Mouse (Mus musculus) gastrocnemius, postnatal 10 days (tissue): Measurements from ENCODE around the gene Zfp740. TPM values are rescaled to one million over a fixed set of nuclear protein-coding genes. Genes with fewer than 3 reads are reported as not detected.
A peak's percentile ranks its signal among the peaks of the same experiment; 100 is the strongest.

Experiments used
- DNase-seq: peaks from one replicate; pipeline ENCODE4 v3.0.0; 2021; ENCODE audit warnings: mixed read lengths
- total RNA-seq, 2 experiments: library from RNA; stranded (reverse); gene quantifications; 2 replicates each; pipeline ENCODE4 v1.2.3; 2021

The Zfp740 gene
- total RNA-seq, 2 experiments from 2014 or later, result 42.8 to 52.6 TPM

DNA sequence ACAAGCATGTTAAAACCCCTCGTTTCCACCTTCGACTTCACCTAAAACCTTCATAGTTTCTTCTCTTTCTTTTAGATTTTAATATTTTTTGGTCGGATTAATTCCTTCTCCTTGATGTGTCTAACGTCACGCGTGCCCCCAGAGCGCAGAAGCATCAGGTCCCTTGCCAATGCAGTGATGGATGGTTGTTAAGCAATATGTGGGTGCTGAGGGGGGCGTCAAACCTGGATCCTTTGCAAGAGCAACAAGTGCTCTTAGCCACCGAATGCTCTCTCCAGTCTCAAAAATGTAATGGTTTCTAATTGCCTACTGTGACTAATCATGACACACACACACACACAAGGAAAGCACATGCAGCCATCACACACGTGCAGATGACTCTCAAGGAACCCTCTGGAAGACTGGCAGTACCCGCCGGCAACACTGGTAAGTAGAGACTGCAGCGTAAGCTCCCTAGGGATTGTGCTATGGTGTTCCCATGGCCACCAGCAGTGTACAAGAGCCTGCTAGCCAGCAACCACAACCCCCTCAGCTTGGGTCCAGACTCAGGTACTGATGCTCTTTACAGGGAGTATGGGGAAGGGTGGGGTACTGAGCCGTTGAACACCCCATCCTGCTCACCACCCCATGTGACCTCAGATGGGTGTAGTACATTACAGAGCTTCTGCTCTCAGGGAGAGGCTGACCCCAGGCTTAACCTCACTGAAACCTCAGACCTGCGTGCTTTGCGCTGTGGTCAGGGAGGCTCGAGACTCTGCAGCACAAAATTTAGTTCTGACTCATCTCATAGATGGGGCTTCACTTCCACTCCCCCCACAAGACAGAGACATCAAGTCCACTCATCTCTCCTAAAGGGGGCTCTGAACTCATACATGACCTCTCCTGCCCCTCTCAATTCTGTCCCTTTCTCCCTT is 27.6 kb downstream of the Zfp740 start:
- DNase-seq, result no peak

DNA sequence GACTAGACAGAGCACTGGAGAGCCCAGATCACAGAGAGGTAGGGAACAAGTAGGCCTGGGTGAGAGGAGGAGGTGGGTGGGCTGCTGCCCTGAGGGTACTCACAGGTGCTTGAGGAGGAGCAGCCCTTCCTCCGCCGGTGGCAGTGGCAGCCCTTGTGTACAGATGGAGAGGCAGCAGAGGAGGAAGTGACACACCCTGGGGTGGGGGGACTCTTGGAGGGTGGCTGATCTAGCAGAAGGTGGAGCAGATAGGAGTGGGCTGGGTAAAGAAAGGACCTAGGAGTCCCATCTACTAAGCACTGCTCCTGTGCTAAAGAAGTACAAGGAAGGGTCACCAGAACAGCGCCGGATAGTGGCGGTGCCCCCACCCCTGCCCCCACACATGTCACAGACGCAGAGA is 28.7 kb downstream of the Zfp740 start, which contains the start of gene Itgb7:
Gene Itgb7 (minus strand): TSS at position 197 of the 400 bp plus-strand sequence.
- no peak for DNase-seq

DNA sequence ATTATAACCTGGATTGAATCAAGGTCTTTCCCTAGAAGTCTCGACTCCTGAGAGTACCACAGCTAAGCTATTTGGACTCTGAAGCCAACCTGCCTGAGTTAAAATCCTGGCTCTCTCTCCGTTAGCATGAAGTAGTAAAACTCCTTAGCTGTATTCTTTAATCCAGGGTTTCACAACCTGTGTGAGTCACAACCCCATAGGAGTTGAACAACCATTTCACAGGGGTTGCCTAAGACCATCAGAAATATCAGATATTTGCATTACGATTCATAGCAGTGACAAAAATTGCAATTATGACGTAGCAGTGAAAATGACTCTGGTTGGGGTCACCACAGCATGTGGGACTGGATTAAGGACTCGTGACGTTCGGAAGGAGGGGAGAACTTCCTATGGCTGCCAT is 29.7 kb downstream of the Zfp740 start:
- DNase-seq, result no peak

DNA sequence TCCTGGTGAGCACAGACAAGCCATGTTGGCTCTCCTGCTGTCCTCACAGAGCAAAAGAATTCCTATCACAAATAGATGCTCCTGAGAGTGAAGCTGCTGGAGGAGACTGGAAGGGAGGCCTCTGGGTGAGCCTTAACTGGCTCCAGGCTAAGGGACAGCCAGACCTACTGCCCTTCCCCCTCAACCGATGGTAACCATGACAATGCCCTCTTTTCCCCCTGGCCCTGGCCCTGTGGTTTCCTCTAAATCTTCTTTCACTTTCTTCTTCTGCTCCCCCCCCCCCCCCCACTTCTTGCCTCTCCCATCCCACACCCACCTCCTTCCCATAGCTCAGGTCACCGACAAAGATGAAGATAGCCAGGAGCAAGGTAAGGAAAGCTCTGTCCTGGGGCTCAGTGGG is 30.8 kb downstream of the Zfp740 start:
- no peak for DNase-seq

DNA sequence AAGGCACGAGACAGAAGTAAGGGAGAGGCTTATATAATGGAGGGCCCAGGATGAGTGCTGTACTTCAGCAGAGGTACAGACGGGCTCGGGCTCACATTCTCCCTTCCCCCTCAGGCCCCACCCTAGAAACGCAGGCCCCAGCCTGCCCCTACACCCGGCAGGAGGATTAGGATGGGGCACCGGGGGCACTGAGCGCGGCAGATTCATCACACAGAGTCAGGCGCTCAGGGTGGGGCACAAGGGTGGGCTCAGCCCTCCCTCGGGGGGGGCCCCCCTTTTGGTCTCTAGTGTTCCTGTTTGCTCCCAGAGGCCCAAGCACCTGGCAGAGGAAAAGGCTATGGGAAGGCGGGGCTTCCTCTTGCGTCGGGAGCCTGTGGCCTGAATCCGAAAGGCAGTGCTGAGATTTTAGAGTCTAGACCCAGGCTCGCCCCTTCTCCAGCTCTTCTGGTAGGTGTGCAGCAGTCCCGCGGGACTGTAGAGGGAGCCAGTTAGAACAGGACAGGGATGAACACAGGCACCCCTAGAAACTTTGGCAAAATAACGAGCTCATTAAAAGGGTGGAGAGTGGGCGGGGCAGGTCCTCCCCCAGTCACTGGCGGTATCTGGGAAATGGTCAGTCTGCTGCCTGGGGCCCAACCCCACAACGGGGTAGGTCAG is 32.5 kb downstream of the Zfp740 start:
- DNase-seq, result no peak

DNA sequence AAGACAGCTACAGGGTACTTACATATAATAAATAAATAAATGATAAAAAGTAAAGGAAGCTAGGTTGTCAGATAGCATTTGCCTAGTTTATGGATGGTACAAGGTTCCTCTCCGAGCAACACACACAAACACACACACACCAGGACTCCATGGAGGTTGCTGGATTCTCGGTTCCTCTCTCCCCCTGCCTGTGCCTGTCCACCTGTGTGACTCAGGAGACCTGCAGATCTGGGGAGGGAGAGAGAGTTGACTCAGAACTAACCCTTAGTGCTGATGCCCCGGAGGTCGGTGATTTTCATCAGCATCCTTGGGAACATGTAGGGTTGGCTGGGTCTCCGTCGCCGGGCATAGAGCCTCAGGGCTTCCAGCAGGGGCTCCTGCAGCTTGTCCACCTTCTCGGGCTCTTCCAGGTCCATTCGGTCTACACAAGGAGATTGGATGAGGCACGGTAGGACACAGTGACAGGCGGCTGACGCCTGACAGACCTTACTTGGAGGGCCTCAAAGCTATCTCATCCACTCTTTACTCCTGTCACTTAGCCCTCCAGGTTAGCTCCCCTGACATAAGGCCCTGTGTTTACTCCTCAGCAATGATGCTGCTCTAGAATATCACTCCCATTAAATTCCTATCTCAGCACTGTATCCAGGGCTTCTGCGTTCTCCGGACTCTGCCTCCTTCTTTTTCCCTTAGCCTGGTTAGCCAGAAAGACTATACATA is 35.7 kb downstream of the Zfp740 start:
- DNase-seq, result no peak

DNA sequence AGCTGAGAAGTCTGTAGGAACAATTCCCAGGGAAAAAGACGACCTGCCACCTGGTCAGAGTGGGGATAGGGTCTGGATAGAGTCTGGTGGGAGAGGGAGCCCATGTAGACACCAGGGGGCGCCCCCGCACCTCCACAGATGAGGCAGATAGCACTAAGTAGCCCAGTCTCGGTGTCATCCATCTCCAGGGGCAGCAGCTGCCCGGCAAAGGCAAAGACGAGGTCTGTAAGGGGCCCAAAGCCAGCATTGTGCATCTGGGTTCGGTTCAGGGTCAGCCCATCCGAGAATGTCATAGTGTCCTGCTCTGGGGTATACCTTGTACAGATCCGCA is 36.2 kb downstream of the Zfp740 start:
- DNase-seq, result peak; percentile 90

DNA sequence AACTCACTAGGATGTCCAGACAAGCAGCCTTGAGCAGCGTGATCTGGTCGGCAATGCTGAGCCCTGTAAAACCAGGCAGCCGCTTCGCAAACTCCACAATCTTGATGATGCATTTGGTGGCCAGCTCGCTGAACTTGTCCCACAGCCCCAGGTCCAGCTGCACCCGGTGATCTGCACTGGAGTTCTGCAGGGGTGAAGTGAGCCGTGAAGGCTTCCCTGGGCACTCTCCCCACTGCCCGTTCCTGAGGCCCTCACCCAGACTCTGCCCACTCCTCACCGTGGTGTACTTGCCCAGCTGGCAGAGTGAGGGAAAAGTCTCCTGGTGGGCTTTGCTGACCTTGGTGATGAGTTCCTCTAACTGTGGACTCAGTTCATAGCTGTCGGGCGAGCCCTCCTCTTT is 36.8 kb downstream of the Zfp740 start:
- no peak for DNase-seq

DNA sequence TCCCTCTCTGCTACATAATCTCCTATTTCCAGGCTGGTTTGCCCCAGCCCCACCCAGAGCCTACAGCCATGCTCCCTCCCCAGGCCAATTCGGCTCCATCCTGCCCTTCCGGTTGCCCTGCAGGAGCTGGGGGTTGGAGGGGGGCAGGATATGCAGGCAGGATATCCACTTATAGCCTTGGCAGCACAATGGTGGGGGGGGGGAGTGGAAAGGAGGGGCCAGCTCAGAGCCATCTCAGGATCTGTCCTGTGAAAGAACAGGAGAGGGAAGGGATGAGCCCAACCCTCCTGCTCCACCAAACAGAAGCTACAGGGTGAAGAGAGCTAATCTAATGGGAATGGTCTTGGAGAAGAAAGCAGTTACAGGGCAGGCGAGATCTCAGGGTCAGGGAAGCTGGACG is 37.6 kb downstream of the Zfp740 start:
- DNase-seq, result no peak

DNA sequence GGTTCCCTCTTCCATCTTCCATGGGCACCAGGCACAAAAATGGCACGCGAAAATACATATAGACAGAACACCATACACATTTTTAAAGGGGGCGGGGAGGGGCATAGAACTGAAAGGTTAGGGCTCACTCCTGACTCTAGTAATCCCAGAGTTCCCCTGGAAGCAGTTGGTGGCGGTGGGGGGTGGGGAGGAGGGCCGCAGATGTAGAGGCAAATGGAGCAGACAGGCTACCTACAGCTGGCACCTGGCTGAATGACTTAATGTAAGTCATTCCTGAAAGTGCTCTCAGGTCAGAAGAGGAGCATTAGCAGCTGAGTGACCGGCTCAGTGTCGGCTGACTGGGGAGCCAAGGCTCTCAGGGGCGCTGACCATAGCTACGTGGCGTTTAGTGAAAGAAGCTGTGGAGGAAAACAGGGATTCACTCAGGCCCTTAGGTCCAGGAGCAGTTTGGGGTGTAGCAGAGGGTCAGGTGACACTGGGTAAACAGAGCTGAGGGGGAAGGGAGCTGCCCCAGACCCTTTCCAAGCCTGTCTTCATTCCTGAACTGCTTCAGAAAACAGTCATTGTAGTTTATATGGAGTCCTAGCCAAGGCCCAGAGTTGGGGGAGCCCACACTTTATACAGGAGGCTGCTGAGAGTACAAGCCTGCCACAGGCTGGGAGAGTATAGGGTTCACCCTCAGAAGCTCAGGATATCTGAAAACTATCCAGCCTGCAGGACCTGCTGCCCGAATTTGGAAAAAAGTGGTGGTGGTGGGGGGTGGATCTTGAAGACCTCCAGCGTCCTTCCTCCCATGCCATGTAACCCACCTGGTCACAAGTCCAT is 39.6 kb downstream of the Zfp740 start:
- DNase-seq, result no peak

DNA sequence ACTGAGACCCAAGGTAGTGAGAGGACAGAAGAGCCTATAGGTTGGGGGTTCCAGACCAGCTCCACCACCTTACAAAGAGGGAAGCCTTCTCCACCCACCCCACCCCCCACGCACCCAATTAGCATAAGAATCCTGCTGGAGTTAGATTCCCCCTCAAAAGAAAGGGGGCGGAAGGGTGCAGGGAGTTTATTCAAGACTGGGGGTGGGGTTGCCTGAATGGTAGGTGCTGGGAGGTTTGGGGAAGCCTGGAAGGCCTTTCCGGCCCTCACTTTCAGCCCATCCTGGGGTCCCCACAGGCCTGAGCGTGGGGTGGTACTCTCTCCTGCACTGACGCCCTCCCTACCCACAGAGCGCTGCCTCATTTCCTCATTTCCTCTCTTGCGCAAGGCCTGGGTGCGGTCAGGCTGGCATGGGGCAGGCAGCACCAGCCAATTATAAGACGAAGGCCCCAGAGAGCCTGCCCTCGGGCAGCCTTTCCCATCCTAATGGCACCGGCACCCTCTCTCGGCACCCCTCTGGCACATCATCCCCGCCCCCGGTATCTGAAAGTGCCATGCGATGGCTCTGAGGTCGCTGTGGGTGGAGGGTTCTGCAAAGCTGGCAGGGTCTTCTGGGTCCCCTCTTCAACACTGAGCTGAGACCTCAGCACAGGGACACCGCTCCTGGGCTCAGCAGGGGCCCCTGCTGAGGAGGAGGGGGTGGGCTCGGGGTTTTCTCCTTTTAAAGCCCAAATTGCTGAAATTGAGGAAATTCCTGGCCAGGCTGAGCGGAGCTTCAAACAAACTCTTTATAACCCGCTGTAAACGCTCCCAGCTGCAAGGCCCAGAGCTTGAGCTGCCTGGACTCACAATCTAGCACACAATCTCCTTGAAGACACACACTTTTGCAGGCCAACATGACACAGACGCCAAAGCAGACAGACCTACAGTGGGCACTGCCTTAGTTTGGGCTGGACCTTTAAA is 40.5 kb downstream of the Zfp740 start:
- no peak for DNase-seq

DNA sequence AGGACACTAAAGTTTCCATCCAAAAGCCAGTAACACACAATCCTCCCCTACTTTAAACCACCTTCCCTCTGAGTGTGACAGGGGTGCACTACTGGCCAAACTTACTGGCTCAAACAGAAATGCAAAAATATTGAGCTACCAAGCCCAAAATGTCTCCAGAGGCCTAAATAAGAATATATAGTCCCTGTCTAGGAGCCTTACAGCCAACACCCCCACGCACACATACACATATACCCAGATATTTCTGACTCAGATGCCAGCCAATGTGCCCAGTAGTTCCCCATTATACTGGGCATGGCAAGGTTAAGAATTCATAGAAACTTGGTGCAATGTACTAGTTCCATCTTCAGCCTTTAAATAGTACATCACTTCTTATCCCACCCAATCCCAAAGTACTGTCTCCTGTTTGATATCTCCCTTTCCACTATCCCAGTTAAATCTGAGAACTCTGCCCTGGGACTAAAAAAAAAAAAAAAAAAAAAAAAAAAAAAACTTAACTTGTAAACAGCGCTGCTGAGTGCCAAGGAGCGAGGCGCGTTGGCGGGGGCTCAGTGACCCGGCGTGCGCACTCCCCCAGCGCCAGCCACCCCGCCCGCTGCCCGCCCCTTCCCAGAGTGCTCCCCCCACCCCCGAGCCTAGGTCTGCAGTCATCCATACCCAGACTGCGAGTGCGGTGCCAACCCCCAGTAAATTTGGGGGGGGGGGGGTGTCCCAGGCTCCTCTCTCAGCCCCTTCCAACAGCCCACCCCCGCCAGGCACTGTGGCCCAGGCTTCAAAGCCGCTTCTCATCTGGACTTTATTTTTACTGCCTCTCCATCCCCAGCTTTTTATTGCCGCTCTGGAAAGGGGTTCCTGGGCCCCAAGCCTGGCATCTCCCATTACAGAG is 41.5 kb downstream of the Zfp740 start:
- peak; percentile 55 for DNase-seq

DNA sequence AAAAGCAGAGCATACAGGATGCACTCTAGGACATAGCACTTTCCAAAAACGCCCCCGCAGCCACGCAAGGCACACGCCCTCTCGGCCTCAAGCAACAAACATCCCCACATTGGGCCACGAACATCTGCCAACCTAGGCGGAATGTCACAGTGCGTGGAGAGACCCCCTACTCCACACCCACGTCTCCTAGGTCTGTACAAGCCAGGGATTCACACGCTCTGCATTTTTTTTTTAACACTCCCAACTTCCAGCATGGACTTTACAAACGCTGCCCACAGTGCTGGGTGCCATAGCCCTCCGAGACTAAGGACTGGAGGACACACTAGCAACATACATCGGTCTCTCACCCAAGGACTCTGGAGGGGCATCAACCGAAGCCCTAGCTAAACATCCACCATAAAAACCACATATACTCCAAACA is 42.4 kb downstream of the Zfp740 start:
- peak; percentile 25 for DNase-seq

DNA sequence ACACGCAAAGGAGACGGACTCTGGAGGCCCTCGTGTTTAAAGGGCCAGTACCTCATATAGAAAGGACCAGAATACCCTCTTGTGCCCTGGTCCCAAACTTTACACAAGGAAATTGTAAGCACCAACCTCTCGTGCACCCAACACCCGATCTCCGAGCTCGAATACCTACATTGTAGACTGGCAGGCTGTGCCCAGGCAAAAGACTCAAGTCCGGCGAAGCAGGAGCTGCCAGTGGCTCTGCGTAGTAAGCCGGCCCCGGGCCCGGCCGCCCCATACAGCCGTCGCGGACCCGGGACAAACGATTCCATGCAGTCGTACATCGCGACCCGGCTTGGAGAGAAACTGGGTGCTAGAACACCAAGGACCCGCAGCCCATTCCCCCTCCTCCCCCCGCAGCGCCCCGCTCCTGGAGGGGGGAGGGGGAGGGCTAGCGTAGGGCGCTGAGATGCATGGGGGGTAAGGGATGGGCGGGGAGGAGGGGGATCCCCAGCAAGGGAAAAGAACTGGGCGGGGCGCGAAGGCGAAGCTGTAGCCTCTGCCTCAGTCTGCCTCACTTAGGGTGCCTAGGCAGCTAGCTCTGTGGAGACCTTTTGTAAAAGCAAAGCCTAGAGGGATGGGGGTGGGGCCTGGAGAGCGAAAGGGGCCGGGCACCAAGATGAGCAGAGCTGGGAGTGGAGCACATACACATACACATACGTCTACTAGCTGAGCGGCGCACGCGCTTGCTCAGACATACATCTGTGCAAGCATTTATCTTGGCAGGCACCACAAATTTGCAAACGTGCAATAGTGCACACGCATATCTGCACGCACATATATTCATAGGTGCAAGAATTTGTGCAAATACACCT is 43.1 kb downstream of the Zfp740 start:
- DNase-seq, result peak; percentile 63

DNA sequence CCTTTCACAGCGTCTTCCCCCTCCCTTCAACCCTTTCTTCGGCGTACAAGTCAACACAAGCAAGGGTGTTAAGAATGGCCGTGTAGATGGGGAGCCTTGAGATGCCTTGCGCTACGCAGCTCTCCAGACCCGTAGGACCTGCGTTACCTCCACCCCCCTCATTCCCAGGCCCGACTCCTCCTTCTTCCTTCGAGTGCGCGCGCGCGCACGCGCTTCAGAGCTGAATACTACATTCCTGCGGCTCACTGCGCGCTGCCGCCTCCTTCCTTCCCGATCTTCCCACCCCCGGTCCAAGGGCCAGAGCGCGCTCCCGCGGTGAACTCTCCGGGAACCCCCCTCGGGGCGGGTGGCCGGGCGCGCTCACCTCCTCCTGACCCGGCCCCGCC is 43.8 kb downstream of the Zfp740 start:
- DNase-seq, result peak; percentile 94

DNA sequence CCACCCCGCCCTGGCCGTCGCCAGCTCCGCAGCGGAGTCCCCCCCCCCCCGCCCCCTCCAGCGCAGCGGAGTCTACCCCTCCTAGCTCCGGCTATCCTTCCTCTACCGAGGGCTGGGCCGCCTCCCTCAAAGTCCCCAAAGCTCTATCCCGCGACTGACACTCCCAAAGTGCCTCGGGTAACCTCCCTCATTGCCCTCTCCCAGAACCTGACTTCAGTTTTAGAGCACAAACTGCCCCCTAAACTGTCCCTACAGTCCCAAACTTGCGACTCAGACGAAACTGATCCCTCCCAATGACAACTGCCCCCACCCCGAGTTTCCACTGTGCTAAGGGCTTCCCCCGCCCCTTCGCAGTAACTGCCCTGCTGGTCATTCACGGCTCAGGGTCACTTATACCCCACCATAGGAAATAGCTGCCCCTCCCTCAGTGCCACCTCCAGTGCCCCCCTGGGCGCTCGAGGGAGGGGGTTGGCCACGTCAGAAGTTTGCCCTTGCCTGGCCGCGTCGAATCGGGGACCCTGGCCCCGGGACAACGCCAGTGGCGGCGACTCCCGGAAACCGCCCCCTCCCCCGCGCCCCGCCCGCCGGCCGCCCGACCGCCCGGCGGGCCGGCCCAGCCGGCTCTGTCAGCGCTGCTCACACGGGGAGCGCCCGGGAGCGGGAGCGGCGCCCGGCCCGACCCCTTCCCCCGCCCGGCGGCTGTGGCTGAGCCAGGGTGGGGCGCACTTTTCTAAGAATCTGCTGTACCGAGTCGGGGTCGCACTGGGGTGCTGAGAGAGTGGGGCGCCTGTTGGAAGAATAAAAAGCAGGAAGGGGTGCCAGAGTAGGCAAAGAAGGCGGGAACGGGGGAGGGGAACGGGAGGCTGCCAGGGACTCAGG is 44.4 kb downstream of the Zfp740 start:
- peak; percentile 80 for DNase-seq

DNA sequence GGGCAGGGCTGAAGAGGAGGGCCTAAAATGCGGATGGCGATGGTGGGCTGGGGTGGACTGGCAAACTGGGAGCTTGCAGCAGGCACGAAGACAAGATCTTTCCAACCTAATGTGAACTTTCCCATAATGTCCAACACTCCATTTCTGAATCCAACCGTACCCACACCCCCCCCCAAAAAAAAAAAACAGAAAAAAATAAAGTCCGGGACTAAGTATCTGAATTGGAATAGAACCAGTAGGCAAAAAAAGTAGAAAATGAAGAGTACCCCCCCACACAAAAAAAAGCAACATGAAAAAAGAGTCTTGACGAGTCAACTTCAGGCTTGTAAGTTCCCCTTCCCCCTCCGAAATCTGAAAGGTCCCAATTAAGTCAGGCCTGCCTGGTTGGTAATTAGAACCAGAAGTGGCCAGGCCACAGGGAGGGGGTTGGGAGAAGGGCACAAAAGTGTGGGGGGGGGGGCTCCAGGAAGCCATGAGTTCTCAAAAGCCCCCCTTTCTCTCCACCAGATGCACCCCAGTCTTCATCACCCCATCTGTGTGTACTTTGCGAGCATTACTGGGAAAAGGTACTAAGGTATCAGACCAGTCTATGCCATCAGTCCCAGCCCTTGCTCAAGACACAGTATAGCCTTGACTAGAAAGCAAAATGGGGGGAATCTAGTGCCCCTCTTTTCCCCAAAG is 45.2 kb downstream of the Zfp740 start:
- no peak for DNase-seq
